Mouse (Mus musculus): Measurements from ENCODE around the gene Tnfaip1.
A peak's percentile ranks its signal among the peaks of the same experiment; 100 is the strongest.
"Not testable (repeated sequence)": the region's sequence is repeated elsewhere in the genome, so short reads cannot be mapped to it uniquely, and the experiment has no call there.

Tnfaip1 gene

DNA sequence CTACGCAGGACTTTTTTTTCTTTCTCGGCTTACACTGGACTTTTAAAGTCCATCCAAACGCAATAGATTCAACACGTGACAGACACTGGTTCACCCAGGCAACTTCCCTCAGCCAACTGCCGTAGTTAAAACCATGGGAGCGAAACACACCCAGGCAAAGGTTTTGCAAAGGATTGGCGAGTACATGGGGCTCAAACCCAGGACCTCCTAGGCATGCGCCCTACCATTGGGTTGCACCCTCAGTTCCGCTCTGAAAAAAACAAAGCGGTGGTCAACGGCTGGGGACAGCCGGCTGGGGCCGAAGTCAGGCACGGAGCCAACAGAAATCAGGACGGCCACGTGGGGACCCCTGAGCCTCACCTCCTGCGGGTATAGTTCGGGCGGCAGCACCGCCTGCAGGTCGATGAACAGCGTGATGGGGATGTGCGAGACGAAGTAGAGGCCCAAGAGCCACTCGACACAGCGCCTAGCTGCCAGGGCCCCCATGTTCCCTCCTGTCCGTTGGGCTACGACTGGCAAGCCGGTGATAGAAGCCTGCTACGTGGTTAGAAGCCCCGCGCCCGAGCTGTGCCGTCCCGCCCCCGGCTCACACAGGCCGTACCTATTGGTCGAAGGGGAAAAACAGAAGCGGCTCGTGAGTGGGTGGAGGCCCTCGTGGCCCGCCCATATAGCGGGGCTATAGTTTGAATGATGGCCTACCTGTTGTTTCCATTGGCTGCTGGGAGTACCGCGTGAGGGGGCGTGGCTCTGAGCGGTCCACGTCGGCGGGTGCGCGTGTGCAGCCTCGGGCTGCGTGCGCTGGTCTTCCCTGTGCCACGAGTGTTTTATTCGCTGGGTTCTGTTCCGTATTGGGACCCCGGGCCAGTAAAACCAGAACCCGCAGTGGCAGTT is 14.3 kb upstream of the Tnfaip1 start, which contains the start of gene Tmem97:
TSS of gene Tmem97 (minus strand) at position 610 of the 891 bp plus-strand sequence.
- DNase-seq (ENCODE audit: low read depth, low spot score), result peak; percentile 97
- H3K36me3 ChIP-seq (ENCODE audit: control insufficient read depth, insufficient read depth, low read length, poor library complexity, severe bottlenecking), result no peaks in the 10 kb centered on the region
- H3K27me3 ChIP-seq (ENCODE audit: control insufficient read depth, insufficient read depth, low read length, poor library complexity, severe bottlenecking), result no peaks in the 10 kb centered on the region

DNA sequence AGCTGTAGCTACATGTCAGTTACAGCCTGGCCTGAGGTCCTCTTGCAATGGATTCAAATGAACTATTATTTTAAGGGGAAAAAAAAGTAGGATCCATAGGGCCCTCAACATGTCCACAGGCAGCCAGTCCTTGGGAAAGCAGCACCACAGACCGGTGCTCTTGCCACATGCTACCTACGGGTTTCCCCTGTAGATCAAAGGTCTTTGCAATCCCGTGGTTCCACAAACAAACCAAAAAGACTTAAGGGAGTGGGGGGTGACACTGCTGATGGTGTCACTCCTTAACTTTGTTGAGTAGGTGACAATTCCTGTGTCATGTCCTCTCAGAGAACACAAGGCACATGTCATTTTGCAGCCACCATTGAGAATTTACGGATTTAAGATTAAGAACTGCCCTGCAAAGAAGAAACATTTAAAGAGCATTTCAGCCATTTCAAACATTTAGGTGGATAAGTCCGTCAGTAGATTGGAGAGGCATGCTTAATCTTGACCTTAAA is 13.4 kb upstream of the Tnfaip1 start:
- Histone ChIP-seq H3K27me3 (ENCODE audit: control insufficient read depth, insufficient read depth, low read length, poor library complexity, severe bottlenecking) (no peaks in the 10 kb centered on the region), H3K36me3 (ENCODE audit: control insufficient read depth, insufficient read depth, low read length, poor library complexity, severe bottlenecking) (no peaks in the 10 kb centered on the region)
- DNase-seq (ENCODE audit: low read depth, low spot score), result no peak

DNA sequence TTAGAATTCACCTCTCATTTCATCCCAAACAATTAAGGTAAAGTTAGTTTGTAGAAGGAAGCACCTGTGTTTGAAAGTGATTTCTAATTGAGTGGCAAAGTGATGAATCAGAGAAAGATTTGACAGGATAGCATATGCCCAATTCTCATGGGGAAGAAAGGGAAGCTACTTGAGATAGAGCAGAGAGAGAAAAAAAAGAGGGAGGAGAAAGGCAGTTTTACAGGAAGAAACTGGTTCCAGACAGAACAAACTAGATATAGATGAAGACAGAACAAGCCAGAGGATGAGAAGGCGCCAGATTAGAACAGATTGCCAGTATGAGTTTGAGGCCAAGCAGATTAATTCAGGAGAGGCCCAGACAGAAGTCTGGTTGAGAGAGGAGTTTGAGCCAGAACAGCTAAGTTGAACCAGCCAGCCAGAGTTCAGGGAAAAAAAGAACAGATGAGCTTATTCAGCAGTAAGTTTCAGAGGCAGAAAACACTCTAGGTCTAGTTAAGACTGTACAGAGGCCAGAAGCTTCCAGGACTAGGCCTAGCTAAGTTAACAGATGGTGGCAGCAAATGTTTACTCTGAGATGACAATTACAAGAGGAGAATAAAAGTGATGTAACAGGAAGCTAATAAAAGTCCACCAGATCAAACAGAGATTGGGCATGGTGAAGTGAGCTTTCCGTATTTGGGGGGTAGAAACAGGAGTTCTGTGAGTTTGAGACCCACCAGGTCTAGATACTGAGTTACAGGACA is 11.8 kb upstream of the Tnfaip1 start:
- DNase-seq (ENCODE audit: low read depth, low spot score), result no peak
- no peaks in the 10 kb centered on the region for H3K36me3 ChIP-seq (ENCODE audit: control insufficient read depth, insufficient read depth, low read length, poor library complexity, severe bottlenecking)
- no peaks in the 10 kb centered on the region for H3K27me3 ChIP-seq (ENCODE audit: control insufficient read depth, insufficient read depth, low read length, poor library complexity, severe bottlenecking)

DNA sequence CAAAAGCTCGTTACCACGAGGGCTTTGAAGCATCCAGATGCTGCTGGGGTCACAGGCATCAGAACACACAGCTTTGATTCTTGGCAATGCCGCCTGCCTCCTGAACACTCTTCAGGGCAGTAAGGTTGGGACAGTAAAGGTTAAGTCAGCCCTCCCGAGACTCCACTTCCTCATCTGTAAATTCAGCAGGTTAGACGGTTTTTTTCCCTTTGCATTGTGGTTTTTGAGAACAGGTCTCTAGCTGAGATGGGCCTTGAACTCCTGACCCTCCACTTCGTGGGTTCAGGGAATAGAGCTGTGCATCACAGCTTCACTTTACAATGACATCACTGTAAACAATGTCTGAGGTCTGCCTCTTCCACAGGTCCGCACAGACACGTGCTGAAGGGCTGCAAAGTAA is 9.0 kb upstream of the Tnfaip1 start:
- no peak for DNase-seq (ENCODE audit: low read depth, low spot score)

DNA sequence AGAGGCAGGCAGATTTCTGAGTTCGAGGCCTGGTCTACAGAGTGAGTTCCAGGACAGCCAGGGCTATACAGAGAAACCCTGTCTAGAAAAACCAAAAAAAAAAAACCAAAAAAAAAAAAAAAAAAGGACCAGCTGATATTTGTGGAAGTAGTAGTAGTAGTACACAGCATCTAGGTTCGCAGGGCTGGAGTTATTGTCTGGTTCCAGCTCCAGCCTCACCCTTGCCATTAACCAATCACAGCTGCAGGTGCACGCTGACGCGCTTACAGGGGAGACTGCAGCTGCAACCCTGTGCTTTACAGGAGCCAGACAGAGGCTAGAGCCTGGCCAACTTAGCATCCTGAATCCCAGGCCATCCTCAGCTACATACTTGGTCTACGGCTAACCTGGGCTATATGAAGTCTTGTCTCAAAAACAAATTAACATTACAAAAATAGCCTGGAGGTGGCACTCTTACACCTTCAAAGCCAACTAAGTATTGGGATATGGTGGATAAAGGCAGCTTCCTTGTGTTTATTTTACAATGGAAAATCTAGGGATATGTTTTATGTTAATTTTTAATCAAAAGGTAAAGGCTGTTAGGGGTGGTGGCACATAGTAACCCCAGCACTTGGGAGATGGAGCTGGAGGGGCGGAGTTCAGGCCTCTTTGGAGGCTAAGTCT is 8.4 kb upstream of the Tnfaip1 start:
- Histone ChIP-seq H3K36me3 (ENCODE audit: control insufficient read depth, insufficient read depth, low read length, poor library complexity, severe bottlenecking) (peaks cover 1% of the 10 kb centered on the region; the same call in 1 of the 2 replicates), H3K27me3 (ENCODE audit: control insufficient read depth, insufficient read depth, low read length, poor library complexity, severe bottlenecking) (no peaks in the 10 kb centered on the region)
- DNase-seq (ENCODE audit: low read depth, low spot score), result no peak

More for the DNA sequence above, 9.0 kb upstream of the Tnfaip1 start:
- Histone ChIP-seq H3K27me3 (ENCODE audit: control insufficient read depth, insufficient read depth, low read length, poor library complexity, severe bottlenecking) (no peaks in the 10 kb centered on the region), H3K36me3 (ENCODE audit: control insufficient read depth, insufficient read depth, low read length, poor library complexity, severe bottlenecking) (no peaks in the 10 kb centered on the region; the same call in 1 of the 2 replicates)

DNA sequence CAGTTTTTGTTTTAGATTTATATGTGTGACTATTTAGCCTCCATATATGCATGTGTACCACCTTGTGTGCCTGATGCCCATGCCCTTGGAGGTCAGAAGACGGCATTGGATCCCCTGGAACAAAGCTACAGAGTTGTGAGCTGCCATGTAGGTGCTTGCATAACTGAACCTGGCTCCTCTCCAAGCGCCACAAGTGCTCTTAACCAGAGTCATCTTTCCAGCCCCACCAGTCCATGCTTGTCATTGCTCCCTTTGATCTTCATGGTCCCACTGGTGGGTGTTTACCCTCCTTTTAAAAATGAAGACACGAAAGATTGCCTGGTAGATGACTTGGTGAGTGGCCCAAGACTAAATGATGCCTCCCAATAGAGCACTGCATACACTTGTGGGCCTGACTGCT is 4.2 kb upstream of the Tnfaip1 start:
- Histone ChIP-seq H3K36me3 (ENCODE audit: control insufficient read depth, insufficient read depth, low read length, poor library complexity, severe bottlenecking) (peaks cover 1% of the 10 kb centered on the region; the same call in 1 of the 2 replicates), H3K27me3 (ENCODE audit: control insufficient read depth, insufficient read depth, low read length, poor library complexity, severe bottlenecking) (no peaks in the 10 kb centered on the region)
- no peak for DNase-seq (ENCODE audit: low read depth, low spot score)

DNA sequence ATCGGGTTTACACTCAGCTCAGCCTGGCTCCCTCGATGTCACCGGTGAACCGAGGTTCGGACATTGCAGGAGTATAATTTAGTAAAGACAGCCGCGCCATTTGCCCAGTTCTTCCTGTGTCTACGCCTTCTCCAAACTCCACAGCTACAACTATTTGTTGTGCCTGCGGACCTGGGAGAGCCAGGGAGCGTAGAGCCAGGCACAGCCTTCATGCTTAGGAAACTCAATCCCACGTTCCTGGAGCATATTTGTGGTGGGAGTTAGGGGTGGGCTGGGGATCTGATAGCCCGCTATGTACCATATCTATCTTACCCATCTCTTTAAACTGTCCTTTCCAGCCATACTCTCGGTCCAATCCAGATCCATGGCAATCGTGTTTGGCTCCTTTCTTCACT is 555 bp upstream of the Tnfaip1 start:
- no peak for DNase-seq (ENCODE audit: low read depth, low spot score)
- H3K27me3 ChIP-seq (ENCODE audit: control insufficient read depth, insufficient read depth, low read length, poor library complexity, severe bottlenecking), result no peaks in the 10 kb centered on the region
- peaks cover 1% of the 10 kb centered on the region; the same call in 1 of the 2 replicates for H3K36me3 ChIP-seq (ENCODE audit: control insufficient read depth, insufficient read depth, low read length, poor library complexity, severe bottlenecking)

DNA sequence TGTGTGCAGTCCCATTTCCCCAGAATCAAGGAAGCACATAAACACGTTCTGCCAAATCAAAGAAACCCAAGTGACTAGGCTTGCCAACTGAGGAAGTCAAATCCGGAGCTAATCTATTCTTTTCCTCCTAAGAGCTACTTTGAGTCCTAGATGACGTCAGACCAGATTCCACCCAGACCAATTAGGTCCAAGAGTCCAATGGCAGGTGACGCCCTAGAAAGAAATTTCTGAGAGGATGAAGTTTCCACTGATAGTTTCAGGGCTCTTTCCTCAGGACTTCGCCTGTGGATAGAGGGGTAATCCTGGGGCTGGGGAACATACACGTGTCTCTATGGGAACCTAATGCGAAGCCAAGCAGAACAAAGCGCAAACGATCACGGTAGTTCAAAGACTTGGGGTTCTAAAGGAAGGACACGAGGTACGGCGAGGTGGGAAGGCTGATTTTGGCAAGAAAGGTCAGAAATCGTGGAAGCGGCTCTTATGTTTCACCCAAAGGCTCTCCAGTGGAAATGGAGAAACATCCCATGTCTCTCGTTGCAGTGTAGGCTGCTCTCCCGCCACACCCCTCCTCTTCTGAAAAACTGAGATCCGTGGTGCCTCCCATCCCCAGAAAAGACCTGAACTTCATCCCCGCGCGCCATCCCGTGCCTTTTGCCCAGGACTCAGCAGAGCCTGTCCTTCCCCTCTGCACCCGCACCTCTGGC is 604 bp downstream of the Tnfaip1 start:
- H3K36me3 ChIP-seq (ENCODE audit: control insufficient read depth, insufficient read depth, low read length, poor library complexity, severe bottlenecking), result peaks cover 1% of the 10 kb centered on the region; the same call in 1 of the 2 replicates
- DNase-seq (ENCODE audit: low read depth, low spot score), result peak; percentile 44
- H3K27me3 ChIP-seq (ENCODE audit: control insufficient read depth, insufficient read depth, low read length, poor library complexity, severe bottlenecking), result no peaks in the 10 kb centered on the region

DNA sequence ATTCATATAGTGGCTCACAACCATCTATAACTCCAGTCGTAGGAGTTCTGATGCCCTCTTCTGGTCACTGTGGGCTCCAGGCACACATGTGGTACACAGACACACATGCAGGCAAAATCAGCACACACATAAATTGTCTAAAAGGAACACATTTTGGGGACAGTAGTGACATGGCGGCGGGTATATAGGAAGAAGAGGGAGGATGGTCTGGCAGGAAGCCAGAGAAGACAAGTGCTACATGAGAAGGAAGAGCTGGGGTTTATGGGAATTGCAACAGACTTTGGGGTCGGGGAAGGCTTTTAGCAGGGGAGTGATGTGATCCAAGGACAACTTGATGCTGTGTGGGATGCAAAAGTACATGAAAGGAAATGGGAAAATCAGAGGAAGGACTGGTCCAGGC is 1.6 kb downstream of the Tnfaip1 start:
- H3K36me3 ChIP-seq (ENCODE audit: control insufficient read depth, insufficient read depth, low read length, poor library complexity, severe bottlenecking), result no peaks in the 10 kb centered on the region; the same call in 1 of the 2 replicates
- DNase-seq (ENCODE audit: low read depth, low spot score), result no peak
- no peaks in the 10 kb centered on the region for H3K27me3 ChIP-seq (ENCODE audit: control insufficient read depth, insufficient read depth, low read length, poor library complexity, severe bottlenecking)

DNA sequence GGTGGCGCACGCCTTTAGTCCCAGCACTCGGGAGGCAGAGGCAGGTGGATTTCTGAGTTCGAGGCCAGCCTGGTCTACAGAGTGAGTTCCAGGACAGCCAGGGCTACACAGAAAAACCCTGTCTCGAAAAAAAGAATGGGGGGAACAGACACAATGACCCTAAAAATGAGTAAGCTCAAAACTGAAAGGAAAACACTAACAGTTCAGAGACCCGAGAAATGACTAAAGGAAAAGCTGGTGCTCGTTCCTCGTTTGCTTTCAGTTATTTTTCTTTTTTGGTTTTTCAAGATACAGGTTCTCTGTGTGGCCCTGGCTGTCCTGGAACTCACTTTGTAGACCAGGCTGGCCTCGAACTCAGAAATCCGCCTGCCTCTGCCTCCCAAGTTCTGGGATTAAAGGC is 4.6 kb downstream of the Tnfaip1 start:
- not testable (repeated sequence) for H3K27me3 ChIP-seq (ENCODE audit: control insufficient read depth, insufficient read depth, low read length, poor library complexity, severe bottlenecking); H3K36me3 ChIP-seq (ENCODE audit: control insufficient read depth, insufficient read depth, low read length, poor library complexity, severe bottlenecking); DNase-seq (ENCODE audit: low read depth, low spot score)

DNA sequence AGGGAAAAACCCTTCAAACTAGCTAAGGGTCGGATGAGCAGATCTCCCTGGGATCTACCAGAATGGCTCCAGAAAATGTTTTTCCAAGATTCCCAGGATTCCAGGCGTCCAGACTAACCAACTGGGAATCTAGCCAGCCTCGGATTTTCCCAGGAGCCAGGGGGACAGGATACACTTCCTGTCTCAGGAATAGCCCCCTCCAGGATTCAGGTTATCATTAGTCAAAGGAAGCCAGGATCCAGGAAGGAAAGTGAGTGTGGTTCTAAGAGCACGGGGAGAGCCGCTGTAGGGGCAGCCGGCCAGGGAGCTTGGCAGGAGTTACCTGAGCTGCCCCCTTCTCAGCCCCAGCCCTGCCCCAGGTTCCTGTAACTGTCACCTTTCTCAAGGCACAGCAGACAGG is 5.1 kb downstream of the Tnfaip1 start:
- DNase-seq (ENCODE audit: low read depth, low spot score), result no peak
- Histone ChIP-seq H3K27me3 (ENCODE audit: control insufficient read depth, insufficient read depth, low read length, poor library complexity, severe bottlenecking) (no peaks in the 10 kb centered on the region), H3K36me3 (ENCODE audit: control insufficient read depth, insufficient read depth, low read length, poor library complexity, severe bottlenecking) (peaks cover 9% of the 10 kb centered on the region; the same call in 1 of the 2 replicates)

DNA sequence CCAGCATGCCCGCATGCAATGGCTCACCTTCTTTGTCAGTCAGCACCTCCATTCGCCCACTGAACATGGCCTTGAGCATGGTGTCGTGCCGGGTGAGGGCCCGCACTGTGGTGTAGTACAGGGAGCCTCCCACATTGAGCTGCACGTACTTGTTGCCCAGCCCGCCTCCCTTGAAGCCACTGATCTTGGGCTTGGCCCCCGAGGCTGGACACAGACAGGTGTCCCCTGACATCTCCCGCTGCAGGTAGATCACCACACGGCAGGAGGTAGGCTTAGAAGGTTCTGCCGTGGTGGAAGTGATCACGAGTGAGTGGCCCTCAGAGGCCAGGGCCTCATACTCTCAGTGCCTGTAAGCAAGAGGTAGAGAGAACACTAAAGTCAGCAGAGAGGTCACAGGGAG is 6.1 kb downstream of the Tnfaip1 start:
- Histone ChIP-seq H3K27me3 (ENCODE audit: control insufficient read depth, insufficient read depth, low read length, poor library complexity, severe bottlenecking) (no peaks in the 10 kb centered on the region), H3K36me3 (ENCODE audit: control insufficient read depth, insufficient read depth, low read length, poor library complexity, severe bottlenecking) (peaks cover 9% of the 10 kb centered on the region)
- no peak for DNase-seq (ENCODE audit: low read depth, low spot score)

DNA sequence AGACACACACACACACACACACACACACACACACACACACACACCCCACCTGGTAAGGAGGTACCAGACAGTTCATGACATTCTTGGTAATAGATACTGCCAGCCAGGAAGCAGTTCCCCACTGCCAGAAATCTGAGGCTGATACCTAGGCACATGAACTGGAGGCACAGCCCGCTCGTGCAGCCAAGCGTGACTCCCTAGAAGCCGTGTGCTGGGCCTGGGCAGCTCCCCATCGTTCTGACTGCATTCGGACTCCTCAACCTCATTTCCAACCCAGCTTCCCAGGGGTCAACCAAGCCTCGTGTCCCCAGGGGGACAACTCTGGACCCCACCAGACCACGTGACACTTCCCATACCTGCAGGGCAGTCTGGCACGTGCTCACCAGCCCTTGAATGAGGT is 7.4 kb downstream of the Tnfaip1 start:
- no peaks in the 10 kb centered on the region for H3K27me3 ChIP-seq (ENCODE audit: control insufficient read depth, insufficient read depth, low read length, poor library complexity, severe bottlenecking)
- peaks cover 9% of the 10 kb centered on the region for H3K36me3 ChIP-seq (ENCODE audit: control insufficient read depth, insufficient read depth, low read length, poor library complexity, severe bottlenecking)
- no peak for DNase-seq (ENCODE audit: low read depth, low spot score)

DNA sequence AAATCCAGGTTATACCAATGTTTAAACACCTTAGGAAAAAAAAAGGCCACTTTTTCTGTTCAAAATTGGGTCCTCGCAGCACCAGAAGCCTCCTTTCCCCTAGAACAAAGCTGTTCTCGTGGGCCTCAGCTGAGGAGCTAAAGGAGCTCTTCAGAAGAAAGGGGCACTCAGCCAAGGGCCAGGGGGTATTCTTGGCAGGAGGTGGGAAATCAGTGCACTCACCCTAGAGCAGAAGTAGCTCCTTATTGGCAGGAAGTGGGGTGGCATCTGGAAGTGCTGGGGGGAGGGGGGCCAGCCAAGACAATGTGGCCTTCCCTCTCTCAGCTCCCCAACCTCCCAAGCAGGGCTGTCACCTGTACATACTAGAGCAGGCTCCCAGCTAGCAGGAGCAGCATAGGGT is 11.3 kb downstream of the Tnfaip1 start:
- no peaks in the 10 kb centered on the region for H3K27me3 ChIP-seq (ENCODE audit: control insufficient read depth, insufficient read depth, low read length, poor library complexity, severe bottlenecking)
- H3K36me3 ChIP-seq (ENCODE audit: control insufficient read depth, insufficient read depth, low read length, poor library complexity, severe bottlenecking), result peaks cover 13% of the 10 kb centered on the region
- no peak for DNase-seq (ENCODE audit: low read depth, low spot score)
